Mouse (Mus musculus): ENCODE measurements at regions not wholly inside any gene's neighbourhood (a gene's known extent, or its start where the extent isn't known, plus 50 kb on each side); places are given as distances from the start of the nearest gene placed in this dataset.

- intact Hi-C loops (cut with DNase I) = loop anchor here (5.0 to 10.0 kb wide), 3 partner anchors 488 to 726 kb away; no protein-coding TSS in a partner anchor
- DNase-seq (ENCODE audit: low spot score in 2 of 2) = peak; percentile 59 to 69
Observed at GRCm38 (mm10) chr4:142880323-142880759, 332.5 kb downstream of the Prdm2 start.

DNA sequence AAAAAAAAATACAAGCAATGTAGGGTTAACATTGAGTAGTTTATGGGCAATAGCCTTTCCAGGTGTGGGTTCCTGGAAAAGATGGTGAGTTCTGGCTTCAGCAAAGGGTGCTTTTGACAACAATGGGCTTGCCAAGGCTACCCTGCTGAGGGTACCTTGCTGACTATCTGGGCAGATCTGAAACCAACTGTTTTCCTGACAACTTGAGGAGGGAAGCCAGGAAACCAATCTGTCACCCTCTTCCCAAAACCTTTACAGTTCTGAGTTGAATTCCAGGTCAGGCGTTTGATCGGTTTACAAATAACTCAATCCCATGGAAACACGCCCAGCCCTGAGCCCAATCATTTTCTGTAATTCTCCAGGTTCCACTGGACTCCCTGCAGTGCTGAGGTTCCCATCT, 336.6 kb downstream of the Prdm2 start:
- no peak for DNase-seq (ENCODE audit: low spot score in 2 of 2)
- intact Hi-C loops (cut with DNase I) = no loop called here

DNA sequence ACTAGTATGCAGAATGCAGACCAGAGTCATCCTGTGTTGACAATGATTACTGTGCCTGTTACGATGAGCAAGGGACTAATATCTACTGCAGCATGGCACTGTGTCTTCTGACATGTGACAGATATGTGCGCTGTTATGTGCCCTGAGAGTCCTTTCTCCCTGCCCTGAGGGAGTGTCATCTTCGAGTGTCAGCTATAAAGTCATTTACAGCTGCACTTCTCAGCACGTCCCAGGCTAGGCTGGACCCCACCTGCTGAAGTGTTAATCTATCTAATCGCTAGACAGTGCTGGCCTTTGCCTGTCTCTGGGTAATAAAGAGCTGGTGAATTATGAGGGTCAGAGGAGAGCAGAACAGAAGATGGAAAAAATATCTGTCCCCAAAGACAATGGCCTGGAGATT, 337.7 kb downstream of the Prdm2 start:
- DNase-seq (ENCODE audit: low spot score in 2 of 2) = no peak
- intact Hi-C loops (cut with DNase I) = no loop called here

GRCm38 (mm10) chr4:142866341-142866740, 346.5 kb downstream of the Prdm2 start:
- intact Hi-C loops (cut with DNase I) = no loop called here
- DNase-seq (ENCODE audit: low spot score in 2 of 2) = no peak

DNA sequence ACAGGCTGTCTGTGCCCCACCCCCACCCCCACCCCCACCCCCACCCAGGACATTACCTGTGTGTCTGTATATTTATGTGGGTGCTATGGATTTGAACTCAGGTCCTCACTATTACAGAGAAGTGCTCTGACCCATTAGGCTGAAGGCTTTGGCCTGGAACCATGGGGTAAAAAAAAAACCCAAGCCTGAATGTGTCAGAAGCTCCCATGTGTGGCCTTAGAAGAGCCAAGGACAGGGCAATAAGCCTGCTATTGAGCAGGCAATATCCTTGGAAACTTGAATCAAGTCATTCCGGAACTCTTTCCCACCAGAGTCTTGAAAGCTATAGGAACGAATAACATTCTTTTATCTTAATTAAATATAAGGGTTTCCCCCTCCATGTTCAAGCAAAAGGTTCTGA, 347.2 kb downstream of the Prdm2 start:
- DNase-seq (ENCODE audit: low spot score in 2 of 2) = no peak
- intact Hi-C loops (cut with DNase I) = no loop called here

GRCm38 (mm10) chr4:142863939-142864338, 348.9 kb downstream of the Prdm2 start:
- intact Hi-C loops (cut with DNase I) = no loop called here
- no peak for DNase-seq (ENCODE audit: low spot score in 2 of 2)

DNA sequence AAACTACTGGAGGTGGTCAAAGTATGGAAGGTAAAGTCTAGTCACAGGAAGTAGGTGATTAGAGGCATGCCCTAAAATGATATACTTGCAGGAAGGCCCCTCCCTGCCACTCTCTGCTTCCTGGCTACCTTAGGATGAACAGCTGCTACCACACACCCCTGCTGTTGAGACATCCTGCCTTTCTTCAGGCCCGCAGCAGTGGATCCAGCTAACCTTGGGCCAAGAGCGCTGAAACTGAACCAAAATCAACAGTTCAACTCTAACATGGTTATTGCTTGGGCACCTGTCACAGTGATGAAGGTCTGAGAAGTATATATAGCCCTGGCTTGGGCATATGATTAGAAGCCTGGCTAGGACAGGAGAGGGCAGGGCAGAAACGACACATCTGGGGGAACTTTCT, 352.4 kb downstream of the Prdm2 start:
- intact Hi-C loops (cut with DNase I) = no loop called here
- DNase-seq (ENCODE audit: low spot score in 2 of 2) = no peak

DNA sequence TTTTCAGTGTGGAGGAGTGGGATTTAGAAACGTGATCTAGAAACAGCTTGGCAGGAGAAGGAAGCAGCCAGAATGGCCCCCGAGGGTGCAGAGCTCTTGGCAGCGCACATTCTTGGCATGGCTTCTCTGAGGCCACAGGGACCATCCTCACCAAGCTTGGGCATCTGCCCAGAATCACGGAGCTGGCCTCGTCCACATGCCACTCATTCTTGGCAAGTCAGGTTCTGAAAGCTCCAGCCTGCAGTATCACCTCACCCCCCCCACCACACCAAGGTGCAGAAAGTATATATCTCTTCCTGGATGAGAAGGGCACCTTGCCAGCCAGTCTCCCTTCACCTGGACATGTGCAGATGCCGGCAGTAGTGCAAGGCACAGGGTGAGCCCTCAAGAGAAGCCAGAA, 356.2 kb downstream of the Prdm2 start:
- DNase-seq (ENCODE audit: low spot score in 2 of 2) = peak in 1 of 2 experiments; percentile 10
- intact Hi-C loops (cut with DNase I) = no loop called here

GRCm38 (mm10) chr4:142855635-142856034, 357.2 kb downstream of the Prdm2 start:
- intact Hi-C loops (cut with DNase I) = no loop called here
- no peak for DNase-seq (ENCODE audit: low spot score in 2 of 2)

GRCm38 (mm10) chr4:142853924-142854323, 358.9 kb downstream of the Prdm2 start:
- peak; percentile 39 to 65 for DNase-seq (ENCODE audit: low spot score in 2 of 2)
- intact Hi-C loops (cut with DNase I) = no loop called here

GRCm38 (mm10) chr4:142845066-142845696, 367.6 kb downstream of the Prdm2 start:
- intact Hi-C loops (cut with DNase I) = no loop called here

GRCm38 (mm10) chr4:142839540-142839939, 373.3 kb downstream of the Prdm2 start:
- intact Hi-C loops (cut with DNase I) = no loop called here

More at GRCm38 (mm10) chr4:142845066-142845696, 367.6 kb downstream of the Prdm2 start:
- no peak for DNase-seq (ENCODE audit: low spot score in 2 of 2)

GRCm38 (mm10) chr4:142838363-142838964, 374.3 kb downstream of the Prdm2 start:
- DNase-seq (ENCODE audit: low spot score in 2 of 2) = no peak
- intact Hi-C loops (cut with DNase I) = no loop called here

More at GRCm38 (mm10) chr4:142839540-142839939, 373.3 kb downstream of the Prdm2 start:
- DNase-seq (ENCODE audit: low spot score in 2 of 2) = no peak

GRCm38 (mm10) chr4:142837636-142838035, 375.2 kb downstream of the Prdm2 start:
- intact Hi-C loops (cut with DNase I) = no loop called here
- DNase-seq (ENCODE audit: low spot score in 2 of 2) = no peak

GRCm38 (mm10) chr4:142829711-142830110, 383.1 kb downstream of the Prdm2 start:
- DNase-seq (ENCODE audit: low spot score in 2 of 2) = no peak
- intact Hi-C loops (cut with DNase I) = no loop called here

DNA sequence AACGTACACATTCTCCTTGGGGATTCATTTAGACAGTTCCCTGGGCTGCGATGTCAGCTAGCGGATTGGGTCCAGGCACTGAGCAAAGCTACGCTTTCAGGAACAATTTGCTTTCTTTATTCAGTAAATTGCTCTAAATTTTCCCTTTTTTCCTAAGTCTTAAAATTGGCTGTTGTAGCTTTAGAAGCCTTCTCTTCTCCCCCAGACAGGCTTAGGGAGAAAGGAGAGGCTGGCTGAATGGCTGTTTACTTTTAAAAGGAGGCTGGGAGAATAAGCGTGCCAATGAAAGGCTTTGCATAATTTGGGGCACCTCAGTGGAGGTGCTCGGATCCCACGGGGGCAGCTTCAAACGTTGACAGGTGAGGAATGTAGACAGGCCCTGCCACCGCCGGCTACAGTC, 383.8 kb downstream of the Prdm2 start:
- intact Hi-C loops (cut with DNase I) = no loop called here
- DNase-seq (ENCODE audit: low spot score in 2 of 2) = no peak

DNA sequence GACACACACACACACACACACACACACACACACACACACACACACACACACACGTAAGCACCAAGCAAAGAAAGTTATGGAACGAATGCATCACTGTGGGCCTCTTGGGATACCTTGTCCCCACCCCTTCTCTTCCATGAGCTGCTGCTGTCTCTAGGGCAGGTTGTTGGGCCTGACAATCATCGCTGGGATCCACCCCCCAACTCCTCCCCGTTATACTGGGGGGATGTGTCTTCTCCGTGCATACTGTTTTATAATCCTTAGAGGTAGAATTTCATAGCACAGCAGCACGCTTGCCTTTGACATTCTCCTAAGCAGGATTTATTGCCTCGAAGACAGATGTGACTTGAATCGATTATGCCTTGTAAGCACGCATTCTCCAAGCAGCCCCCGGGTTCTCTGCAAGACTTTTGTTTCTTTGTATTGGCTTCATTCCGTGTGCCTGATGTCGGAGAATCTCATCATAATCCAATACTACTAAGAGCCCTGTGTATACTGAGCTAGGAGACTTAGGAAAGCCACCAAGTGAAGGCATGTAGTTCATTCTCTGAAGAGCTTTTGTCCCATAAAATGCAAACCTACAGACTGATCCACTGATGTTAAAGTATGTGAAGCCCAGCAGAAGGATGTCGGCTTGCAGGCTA, 386.4 kb downstream of the Prdm2 start:
- DNase-seq (ENCODE audit: low spot score in 2 of 2) = no peak
- intact Hi-C loops (cut with DNase I) = no loop called here

DNA sequence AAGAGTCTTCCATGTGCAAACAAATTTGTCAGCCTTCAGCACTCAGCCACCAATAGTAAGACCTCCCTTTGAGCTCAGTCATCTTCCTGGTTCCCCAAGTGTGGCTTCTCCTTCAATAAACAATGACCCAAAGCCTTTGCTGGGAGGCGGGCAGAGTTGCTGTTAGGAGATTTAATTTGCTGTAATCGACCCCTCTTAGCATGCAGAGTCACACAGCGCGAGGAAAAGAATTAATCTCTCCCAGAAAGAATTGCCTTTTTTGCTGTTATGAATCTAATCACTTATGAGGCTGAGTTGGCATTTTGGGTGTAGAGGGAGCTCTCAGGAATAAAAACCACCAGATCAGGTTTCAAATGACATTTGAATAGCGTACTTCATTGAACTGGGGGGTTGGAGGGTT, 387.0 kb downstream of the Prdm2 start:
- intact Hi-C loops (cut with DNase I) = no loop called here
- DNase-seq (ENCODE audit: low spot score in 2 of 2) = no peak

DNA sequence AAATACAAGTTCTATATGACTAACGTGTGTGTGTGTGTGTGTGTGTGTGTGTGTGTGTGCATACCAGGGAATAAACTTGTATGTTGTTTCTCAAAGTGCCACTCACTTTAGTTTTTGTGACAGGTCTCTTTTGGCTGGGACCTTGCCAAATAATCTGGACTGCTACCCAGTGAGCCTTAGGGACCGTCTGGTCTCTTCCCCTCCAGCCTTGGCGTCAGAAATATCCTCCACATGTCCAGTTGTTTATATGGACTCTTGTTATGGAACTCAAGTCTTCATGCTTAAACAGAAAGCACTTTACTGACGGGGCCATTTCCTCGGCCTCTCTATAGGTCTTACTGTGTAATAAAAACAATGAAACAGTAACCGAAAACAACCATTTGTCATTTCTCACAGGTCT, 394.4 kb downstream of the Prdm2 start:
- intact Hi-C loops (cut with DNase I) = no loop called here
- no peak for DNase-seq (ENCODE audit: low spot score in 2 of 2)

- intact Hi-C loops (cut with DNase I) = no loop called here
Observed at GRCm38 (mm10) chr4:142816986-142817385, 395.8 kb downstream of the Prdm2 start.

DNA sequence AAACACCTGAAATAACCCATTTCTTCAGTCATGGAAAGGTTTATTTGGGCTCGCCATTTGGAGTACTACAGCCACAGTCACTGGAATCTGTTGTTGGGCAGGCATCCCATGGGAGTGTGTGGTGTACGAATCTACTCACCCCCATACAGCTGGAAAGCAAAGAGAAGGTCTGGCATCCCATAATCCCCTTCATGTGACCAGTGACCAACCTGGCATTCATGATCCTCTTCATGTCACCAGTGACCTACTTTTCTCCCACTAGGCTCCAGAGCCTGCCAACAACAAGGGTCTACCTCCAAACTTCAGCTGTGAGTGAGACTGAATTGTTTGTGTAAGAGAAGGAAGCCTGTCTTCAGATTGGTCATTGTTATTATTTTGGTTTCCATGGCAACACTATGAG, 409.0 kb downstream of the Prdm2 start:
- no peak for DNase-seq (ENCODE audit: low spot score in 2 of 2)
- intact Hi-C loops (cut with DNase I) = no loop called here

More at GRCm38 (mm10) chr4:142816986-142817385, 395.8 kb downstream of the Prdm2 start:
- DNase-seq (ENCODE audit: low spot score in 2 of 2) = no peak

Data from left cerebral cortex, postnatal 36 days (tissue).